Mouse (Mus musculus): ENCODE measurements around the gene Pgap3. TPM values are rescaled to one million over a fixed set of nuclear protein-coding genes. Genes with fewer than 3 reads are reported as not detected.

Pgap3 gene
- polyA plus RNA-seq, 1 experiment = 28.1 TPM

GRCm38 (mm10) chr11:98414162-98414561, 13.9 kb upstream of the Pgap3 start:
- DNase-seq = no peak
- WGBS = 27% methylated on average over 2 of the region's 2 CpGs
- TF ChIP-seq CTCF (IDR thresholded peaks at IDR 0.05; ENCODE audit: insufficient read depth, low read length) (no peak), POLR2A (IDR thresholded peaks at IDR 0.05; ENCODE audit: borderline replicate concordance, extremely low read depth, low read depth, low read length) (no peak)
- Histone ChIP-seq H3K4me1 (ENCODE audit: control insufficient read depth, insufficient read depth, low read length) (peaks cover 22% of the 10 kb centered on the region), H3K4me3 (replicated peaks; ENCODE audit: extremely low read depth, low read depth, low read length) (no peak overlapping the region)

GRCm38 (mm10) chr11:98413731-98414130, 13.4 kb upstream of the Pgap3 start:
- no peak for TF ChIP-seq POLR2A (IDR thresholded peaks at IDR 0.05; ENCODE audit: borderline replicate concordance, extremely low read depth, low read depth, low read length)
- no peak for TF ChIP-seq CTCF (IDR thresholded peaks at IDR 0.05; ENCODE audit: insufficient read depth, low read length)
- 19% methylated on average over 7 of the region's 7 CpGs for WGBS
- Histone ChIP-seq H3K4me1 (ENCODE audit: control insufficient read depth, insufficient read depth, low read length) (peaks cover 22% of the 10 kb centered on the region), H3K4me3 (replicated peaks; ENCODE audit: extremely low read depth, low read depth, low read length) (peak overlapping the region; percentile 90)
- DNase-seq = no peak

GRCm38 (mm10) chr11:98412797-98413301, 12.6 kb upstream of the Pgap3 start:
- H3K4me1 ChIP-seq (ENCODE audit: control insufficient read depth, insufficient read depth, low read length) = peaks cover 20% of the 10 kb centered on the region
- TF ChIP-seq CTCF (IDR thresholded peaks at IDR 0.05; ENCODE audit: insufficient read depth, low read length) (no peak), POLR2A (IDR thresholded peaks at IDR 0.05; ENCODE audit: borderline replicate concordance, extremely low read depth, low read depth, low read length) (no peak; the same call in 1 of the 2 replicates)
- DNase-seq = peak; percentile 58
- WGBS = under 1% methylated on average over 40 of the region's 40 CpGs
- H3K4me3 ChIP-seq (replicated peaks; ENCODE audit: extremely low read depth, low read depth, low read length) = peak overlapping the region; percentile 90

- peak within 1 kb of the TSS; percentile 90 for H3K4me3 ChIP-seq (replicated peaks; ENCODE audit: extremely low read depth, low read depth, low read length)
- peaks cover 20% of the 10 kb centered on the region for H3K4me1 ChIP-seq (ENCODE audit: control insufficient read depth, insufficient read depth, low read length)
- no peak for TF ChIP-seq CTCF (IDR thresholded peaks at IDR 0.05; ENCODE audit: insufficient read depth, low read length)
- peak; percentile 85; the same call in 1 of the 2 replicates for TF ChIP-seq POLR2A (IDR thresholded peaks at IDR 0.05; ENCODE audit: borderline replicate concordance, extremely low read depth, low read depth, low read length)
- WGBS = 1% methylated on average over 48 of the region's 49 CpGs
- peak; percentile 68 for DNase-seq
Measured at GRCm38 (mm10) chr11:98412273-98412796, 12.0 kb upstream of the Pgap3 start, which contains the start of gene Erbb2. Gene Erbb2, plus strand, starts transcription at chr11:98412470.

GRCm38 (mm10) chr11:98409341-98409822, 9.1 kb upstream of the Pgap3 start:
- Histone ChIP-seq H3K4me1 (ENCODE audit: control insufficient read depth, insufficient read depth, low read length) (peaks cover 14% of the 10 kb centered on the region), H3K4me3 (replicated peaks; ENCODE audit: extremely low read depth, low read depth, low read length) (no peak overlapping the region)
- DNase-seq = no peak
- TF ChIP-seq CTCF (IDR thresholded peaks at IDR 0.05; ENCODE audit: insufficient read depth, low read length) (no peak), POLR2A (IDR thresholded peaks at IDR 0.05; ENCODE audit: borderline replicate concordance, extremely low read depth, low read depth, low read length) (no peak)
- 11% methylated on average over 9 of the region's 10 CpGs for WGBS

GRCm38 (mm10) chr11:98408872-98409271, 8.6 kb upstream of the Pgap3 start:
- H3K4me1 ChIP-seq (ENCODE audit: control insufficient read depth, insufficient read depth, low read length) = peaks cover 10% of the 10 kb centered on the region
- no peak overlapping the region for H3K4me3 ChIP-seq (replicated peaks; ENCODE audit: extremely low read depth, low read depth, low read length)
- DNase-seq = no peak
- 53% methylated on average over 8 of the region's 8 CpGs for WGBS
- TF ChIP-seq POLR2A (IDR thresholded peaks at IDR 0.05; ENCODE audit: borderline replicate concordance, extremely low read depth, low read depth, low read length) = no peak
- no peak for TF ChIP-seq CTCF (IDR thresholded peaks at IDR 0.05; ENCODE audit: insufficient read depth, low read length)

GRCm38 (mm10) chr11:98406621-98407020, 6.3 kb upstream of the Pgap3 start:
- no peak for DNase-seq
- Histone ChIP-seq H3K4me3 (replicated peaks; ENCODE audit: extremely low read depth, low read depth, low read length) (no peak overlapping the region), H3K4me1 (ENCODE audit: control insufficient read depth, insufficient read depth, low read length) (peaks cover 2% of the 10 kb centered on the region; the same call in 1 of the 2 replicates)
- 70% methylated on average over 6 of the region's 6 CpGs for WGBS
- TF ChIP-seq CTCF (IDR thresholded peaks at IDR 0.05; ENCODE audit: insufficient read depth, low read length) = no peak
- no peak for TF ChIP-seq POLR2A (IDR thresholded peaks at IDR 0.05; ENCODE audit: borderline replicate concordance, extremely low read depth, low read depth, low read length)

- Histone ChIP-seq H3K4me3 (replicated peaks; ENCODE audit: extremely low read depth, low read depth, low read length) (no peak overlapping the region), H3K4me1 (ENCODE audit: control insufficient read depth, insufficient read depth, low read length) (peaks cover 3% of the 10 kb centered on the region; the same call in 1 of the 2 replicates)
- WGBS = 42% methylated on average over 3 of the region's 3 CpGs
- TF ChIP-seq POLR2A (IDR thresholded peaks at IDR 0.05; ENCODE audit: borderline replicate concordance, extremely low read depth, low read depth, low read length) (no peak), CTCF (IDR thresholded peaks at IDR 0.05; ENCODE audit: insufficient read depth, low read length) (no peak)
- DNase-seq = no peak
Measured at GRCm38 (mm10) chr11:98400816-98401215, 526 bp upstream of the Pgap3 start.

GRCm38 (mm10) chr11:98397946-98398345, 2.3 kb downstream of the Pgap3 start:
- DNase-seq = no peak
- no peak for TF ChIP-seq CTCF (IDR thresholded peaks at IDR 0.05; ENCODE audit: insufficient read depth, low read length)
- WGBS = 91% methylated on average over 7 of the region's 7 CpGs

GRCm38 (mm10) chr11:98395041-98395440, 5.2 kb downstream of the Pgap3 start:
- WGBS = 33% methylated on average over 4 of the region's 4 CpGs
- no peak overlapping the region for H3K4me3 ChIP-seq (replicated peaks; ENCODE audit: extremely low read depth, low read depth, low read length)
- no peak for DNase-seq
- TF ChIP-seq POLR2A (IDR thresholded peaks at IDR 0.05; ENCODE audit: borderline replicate concordance, extremely low read depth, low read depth, low read length) = no peak
- no peak for TF ChIP-seq CTCF (IDR thresholded peaks at IDR 0.05; ENCODE audit: insufficient read depth, low read length)
- peaks cover 11% of the 10 kb centered on the region for H3K4me1 ChIP-seq (ENCODE audit: control insufficient read depth, insufficient read depth, low read length)

More at GRCm38 (mm10) chr11:98397946-98398345, 2.3 kb downstream of the Pgap3 start:
- Histone ChIP-seq H3K4me3 (replicated peaks; ENCODE audit: extremely low read depth, low read depth, low read length) (no peak overlapping the region), H3K4me1 (ENCODE audit: control insufficient read depth, insufficient read depth, low read length) (peaks cover 10% of the 10 kb centered on the region)
